Mouse (Mus musculus) C2C12 (cell line): ENCODE measurements around the gene Ccdc84. TPM values are rescaled to one million over a fixed set of nuclear protein-coding genes. Genes with fewer than 3 reads are reported as not detected.

Experiments
- H3K27me3 ChIP-seq: one replicate; pipeline ENCODE4 v1.6.1; 2011; ENCODE audit not compliant: control insufficient read depth, insufficient read depth, insufficient read length
- H3K36me3 ChIP-seq: one replicate; pipeline ENCODE4 v1.6.1; 2011; ENCODE audit not compliant: control insufficient read depth, insufficient read depth
- H3K4me3 ChIP-seq: one replicate; pipeline ENCODE4 v1.5.1; 2011; ENCODE audit warnings: mild to moderate bottlenecking, control low read depth; ENCODE audit not compliant: poor library complexity, insufficient read depth, severe bottlenecking
- H3K79me2 ChIP-seq: one replicate; pipeline ENCODE4 v1.6.1; 2011; ENCODE audit not compliant: control insufficient read depth, insufficient read depth
- H3K79me3 ChIP-seq: one replicate; pipeline ENCODE4 v1.6.1; 2011; ENCODE audit warnings: low read depth, control low read depth
- H3ac ChIP-seq: one replicate; pipeline ENCODE3; 2011; ENCODE audit warnings: low read depth; ENCODE audit not compliant: control insufficient read depth, insufficient read length
- CEBPB ChIP-seq: IDR thresholded peaks from one replicate; pipeline ENCODE4 v1.6.1; 2011; ENCODE audit warnings: low read depth, mild to moderate bottlenecking, control low read depth, moderate library complexity
- CTCF ChIP-seq: IDR thresholded peaks from one replicate; pipeline ENCODE4 v1.5.1; 2011; ENCODE audit not compliant: control insufficient read depth, insufficient read depth, insufficient read length
- FOSL1 ChIP-seq: IDR thresholded peaks from one replicate; pipeline ENCODE4 v1.8.0; 2011; ENCODE audit warnings: mild to moderate bottlenecking, low read length; ENCODE audit not compliant: poor library complexity, insufficient read depth, severe bottlenecking
- MAX ChIP-seq: IDR thresholded peaks from one replicate; pipeline ENCODE4 v1.6.1; 2011; ENCODE audit warnings: mild to moderate bottlenecking, control low read depth
- MYOD1 ChIP-seq: IDR thresholded peaks from one replicate; pipeline ENCODE4 v1.6.1; 2011; ENCODE audit warnings: low read depth; ENCODE audit not compliant: control insufficient read depth, insufficient read length
- MYOG ChIP-seq: IDR thresholded peaks from one replicate; pipeline ENCODE4 v1.6.1; 2011; ENCODE audit not compliant: control insufficient read depth, insufficient read length; ENCODE audit errors: extremely low read depth
- USF1 ChIP-seq: IDR thresholded peaks from one replicate; pipeline ENCODE4 v1.6.1; 2011; ENCODE audit warnings: low read depth, mild to moderate bottlenecking, control low read depth, moderate library complexity
- polyA plus RNA-seq: library from polyadenylated mRNA; unstranded; fragments of >200 nt; fragmentation: generic; extraction: Trizol; gene quantifications from one replicate; pipeline ENCODE4 v1.2.1, GENCODE M21; 2012; ENCODE audit warnings: missing spikeins

The Ccdc84 gene
- polyA plus RNA-seq, 1 experiment: 17.9 TPM

DNA sequence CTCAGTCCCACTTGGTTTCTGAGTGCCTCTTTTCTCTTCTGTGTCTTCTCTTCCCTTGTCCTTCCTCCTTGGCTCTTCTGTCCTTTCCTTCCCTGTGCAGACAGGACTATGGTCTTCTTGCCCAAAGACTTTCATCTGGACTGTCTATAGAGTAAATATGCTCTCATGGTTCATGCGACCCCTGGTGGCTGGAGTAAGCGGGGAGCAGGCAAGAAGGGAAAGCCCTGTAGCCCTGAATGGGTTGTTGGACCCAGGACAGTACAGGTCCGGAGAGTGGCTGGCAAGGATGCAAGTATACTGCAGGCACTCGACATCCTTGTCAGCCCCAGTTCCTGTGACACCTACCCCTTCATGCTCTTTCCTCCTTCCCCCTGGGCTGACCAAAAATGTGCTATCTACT, 26.9 kb downstream of the Ccdc84 start:
- Histone ChIP-seq H3ac (no peak overlapping the region), H3K4me3 (no peak overlapping the region), H3K36me3 (peaks cover 53% of the 10 kb centered on the region), H3K79me3 (no peaks in the 10 kb centered on the region), H3K79me2 (no peaks in the 10 kb centered on the region), H3K27me3 (no peaks in the 10 kb centered on the region)
- no peak for TF ChIP-seq MAX
- TF ChIP-seq MYOG: no peak
- no peak for TF ChIP-seq FOSL1
- no peak for TF ChIP-seq MYOD1
- TF ChIP-seq USF1: no peak
- TF ChIP-seq CTCF: no peak
- no peak for TF ChIP-seq CEBPB

GRCm38 (mm10) chr9:44389273-44389672, 29.1 kb downstream of the Ccdc84 start:
- Histone ChIP-seq H3K4me3 (no peak overlapping the region), H3ac (no peak overlapping the region), H3K79me2 (no peaks in the 10 kb centered on the region), H3K36me3 (peaks cover 75% of the 10 kb centered on the region), H3K27me3 (no peaks in the 10 kb centered on the region), H3K79me3 (no peaks in the 10 kb centered on the region)
- TF ChIP-seq CTCF: peak; percentile 47
- TF ChIP-seq FOSL1: no peak

DNA sequence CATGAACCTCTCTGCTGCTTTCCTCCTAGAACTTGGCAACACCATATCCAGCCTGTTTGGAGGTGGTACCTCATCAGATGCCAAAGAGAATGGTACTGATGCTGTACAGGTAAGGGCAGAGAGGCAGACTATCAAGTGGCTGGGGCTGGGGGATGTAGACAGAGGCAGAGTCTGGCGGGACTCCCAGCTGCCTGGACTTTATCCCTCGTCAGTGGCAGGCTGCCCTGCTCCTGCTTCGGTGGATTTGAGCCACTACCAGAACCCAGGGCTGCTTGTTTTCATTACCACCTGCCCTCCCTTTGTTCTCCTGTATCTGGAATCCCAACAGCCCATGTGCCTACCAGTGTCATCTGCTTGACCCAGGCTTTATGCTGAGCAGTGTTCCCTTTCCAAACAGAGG, 31.1 kb downstream of the Ccdc84 start:
- peaks cover 90% of the 10 kb centered on the region for H3K36me3 ChIP-seq

GRCm38 (mm10) chr9:44384596-44384995, 33.8 kb downstream of the Ccdc84 start:
- H3ac ChIP-seq: no peak overlapping the region
- no peaks in the 10 kb centered on the region for H3K27me3 ChIP-seq
- TF ChIP-seq FOSL1 (no peak), USF1 (no peak), MYOG (no peak), CTCF (no peak), MYOD1 (no peak), CEBPB (no peak), MAX (no peak)
- H3K36me3 ChIP-seq: peaks cover 82% of the 10 kb centered on the region
- peaks cover 18% of the 10 kb centered on the region for H3K79me2 ChIP-seq
- H3K4me3 ChIP-seq: no peak overlapping the region
- H3K79me3 ChIP-seq: peaks cover 17% of the 10 kb centered on the region

More for the DNA sequence above, 31.1 kb downstream of the Ccdc84 start:
- H3K79me2 ChIP-seq: no peaks in the 10 kb centered on the region
- no peaks in the 10 kb centered on the region for H3K27me3 ChIP-seq
- TF ChIP-seq CEBPB (no peak), USF1 (no peak), FOSL1 (no peak), MYOD1 (no peak), MYOG (no peak), MAX (no peak), CTCF (no peak)
- H3ac ChIP-seq: no peak overlapping the region
- no peak overlapping the region for H3K4me3 ChIP-seq
- H3K79me3 ChIP-seq: no peaks in the 10 kb centered on the region

DNA sequence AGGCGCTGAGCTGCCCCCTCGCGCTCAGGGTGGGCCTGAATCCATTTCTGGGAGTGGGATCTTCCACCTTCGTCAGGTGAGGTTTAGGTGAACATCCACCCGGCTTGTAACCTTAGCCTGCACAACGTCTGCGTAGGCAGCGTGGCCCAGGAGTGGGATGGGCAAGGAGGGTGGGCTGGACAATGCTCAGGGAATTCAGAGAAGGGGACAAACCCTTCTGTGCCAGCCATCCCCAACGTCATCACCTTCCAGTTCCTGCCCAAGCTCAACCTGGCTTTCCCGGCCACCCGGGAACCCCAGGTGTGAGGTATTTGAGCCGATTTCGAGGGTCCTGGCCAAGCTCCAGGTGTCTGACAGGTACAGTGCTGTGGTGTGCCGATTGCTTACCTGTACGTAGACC, 38.5 kb downstream of the Ccdc84 start:
- H3K4me3 ChIP-seq: peak overlapping the region; percentile 82

More for the DNA sequence above, 38.5 kb downstream of the Ccdc84 start:
- TF ChIP-seq CEBPB (no peak), CTCF (no peak), USF1 (no peak), MAX (no peak), MYOG (no peak), MYOD1 (no peak), FOSL1 (no peak)
- H3K36me3 ChIP-seq: peaks cover 36% of the 10 kb centered on the region
- peak overlapping the region; percentile 84 for H3ac ChIP-seq
- no peaks in the 10 kb centered on the region for H3K27me3 ChIP-seq
- H3K79me2 ChIP-seq: peaks cover 25% of the 10 kb centered on the region
- peaks cover 19% of the 10 kb centered on the region for H3K79me3 ChIP-seq
